Mouse (Mus musculus) liver, adult 2 months (tissue): ENCODE measurements around the gene Adck2.

Experiments used
- CTCF ChIP-seq: fragments of 200-500 bp; IDR thresholded peaks from 2 replicates; pipeline ENCODE4 v1.5.1; 2011; ENCODE audit warnings: low read depth, low read length, control low read depth
- POLR2A ChIP-seq: fragments of 200-500 bp; IDR thresholded peaks from 2 replicates; pipeline ENCODE4 v1.6.1; 2011; ENCODE audit warnings: low read length, control low read depth; ENCODE audit not compliant: insufficient read depth; ENCODE audit errors: extremely low read depth

GRCm38 (mm10) chr6:39534944-39535343 is 38.7 kb upstream of the Adck2 start:
- TF ChIP-seq CTCF (no peak), POLR2A (no peak)
